Mouse (Mus musculus) neural tube, embryonic 14.5 days (tissue): ENCODE measurements at regions not wholly inside any gene's neighbourhood (a gene's known extent, or its start where the extent isn't known, plus 50 kb on each side); places are given as distances from the start of the nearest gene placed in this dataset.

ENCODE experiments used
- ATAC-seq: fragments of 200-750 bp; cut with Nextera tagmentation; 2 replicates; pipeline ENCODE4 v1.8.0; 2017; ENCODE audit warnings: low read depth, mild to moderate bottlenecking, moderate TSS enrichment, moderate library complexity
- H3K27ac ChIP-seq: fragments of 300-500 bp; sonication (generic); 2 replicates; pipeline ENCODE4 v1.5.1; 2014; ENCODE audit warnings: low read depth, mild to moderate bottlenecking, control low read depth, low read length, moderate library complexity, mixed read lengths
- H3K27me3 ChIP-seq: fragments of 300-500 bp; sonication (generic); 2 replicates; pipeline ENCODE4 v1.6.1; 2014; ENCODE audit warnings: low read length; ENCODE audit not compliant: control insufficient read depth, insufficient read depth
- H3K36me3 ChIP-seq: fragments of 300-500 bp; sonication (generic); 2 replicates; pipeline ENCODE4 v1.6.1; 2014; ENCODE audit warnings: low read length, mixed read lengths; ENCODE audit not compliant: control insufficient read depth, insufficient read depth
- H3K4me1 ChIP-seq: fragments of 300-500 bp; sonication (generic); 2 replicates; pipeline ENCODE4 v1.6.1; 2014; ENCODE audit warnings: low read length; ENCODE audit not compliant: control insufficient read depth, insufficient read depth
- H3K4me2 ChIP-seq: fragments of 300-500 bp; sonication (generic); 2 replicates; pipeline ENCODE4 v1.6.1; 2014; ENCODE audit warnings: mild to moderate bottlenecking, low read depth, low read length, control low read depth
- H3K4me3 ChIP-seq: fragments of 300-500 bp; sonication (generic); 2 replicates; pipeline ENCODE4 v1.5.1; 2014; ENCODE audit warnings: low read depth, low read length, control low read depth, mixed read lengths
- H3K9ac ChIP-seq: fragments of 300-500 bp; sonication (generic); replicated peaks from 2 replicates; pipeline ENCODE4 v1.6.1; 2014; ENCODE audit warnings: low read depth, mild to moderate bottlenecking, control low read depth, low read length, mixed read lengths
- H3K9me3 ChIP-seq: fragments of 300-500 bp; sonication (generic); 2 replicates; pipeline ENCODE4 v1.6.1; 2016; ENCODE audit warnings: low read length; ENCODE audit not compliant: control insufficient read depth
- WGBS: fragments of 180-500 bp; shearing (Covaris S2); extraction: QIAGEN DNeasy Blood & Tissue Kit; methylation state at CpG from one replicate; pipeline ENCODE4 v1.1.7; 2014; 5-methylcytosine and 5-hydroxymethylcytosine counted together

- H3K27me3 ChIP-seq = no peaks in the 10 kb centered on the region
These were observed 689.3 kb downstream of the Cypt12 start for GRCm38 (mm10) chr3:18637553-18637952.

GRCm38 (mm10) chr3:18640286-18640685 is 692.1 kb downstream of the Cypt12 start:
- H3K4me1 ChIP-seq = no peaks in the 10 kb centered on the region
- no peak overlapping the region for H3K4me3 ChIP-seq
- no peak overlapping the region for H3K9ac ChIP-seq
- H3K27ac ChIP-seq = no peak overlapping the region
- no peak for ATAC-seq
- WGBS = 75% methylated on average over 5 of the region's 5 CpGs
- no peaks in the 10 kb centered on the region for H3K36me3 ChIP-seq
- H3K27me3 ChIP-seq = no peaks in the 10 kb centered on the region
- H3K4me2 ChIP-seq = no peak overlapping the region
- no peaks in the 10 kb centered on the region for H3K9me3 ChIP-seq

More at GRCm38 (mm10) chr3:18637553-18637952, 689.3 kb downstream of the Cypt12 start:
- ATAC-seq = no peak
- H3K9ac ChIP-seq = no peak overlapping the region
- no peaks in the 10 kb centered on the region for H3K4me1 ChIP-seq
- no peak overlapping the region for H3K27ac ChIP-seq
- no peak overlapping the region for H3K4me2 ChIP-seq
- no peak overlapping the region for H3K4me3 ChIP-seq
- no peaks in the 10 kb centered on the region for H3K9me3 ChIP-seq
- no peaks in the 10 kb centered on the region for H3K36me3 ChIP-seq

GRCm38 (mm10) chr3:18641688-18642087 is 693.5 kb downstream of the Cypt12 start:
- WGBS = 91% methylated on average over 1 of the region's 1 CpGs
- no peak overlapping the region for H3K4me3 ChIP-seq
- no peak for ATAC-seq
- no peak overlapping the region for H3K27ac ChIP-seq
- H3K36me3 ChIP-seq = no peaks in the 10 kb centered on the region
- H3K27me3 ChIP-seq = no peaks in the 10 kb centered on the region
- H3K4me2 ChIP-seq = no peak overlapping the region
- H3K9me3 ChIP-seq = no peaks in the 10 kb centered on the region
- no peak overlapping the region for H3K9ac ChIP-seq
- H3K4me1 ChIP-seq = no peaks in the 10 kb centered on the region

GRCm38 (mm10) chr3:18643408-18644035 is 695.3 kb downstream of the Cypt12 start:
- no peaks in the 10 kb centered on the region for H3K4me1 ChIP-seq
- H3K4me2 ChIP-seq = no peak overlapping the region
- H3K27me3 ChIP-seq = no peaks in the 10 kb centered on the region
- ATAC-seq = no peak
- 79% methylated on average over 4 of the region's 4 CpGs for WGBS
- no peak overlapping the region for H3K4me3 ChIP-seq
- no peaks in the 10 kb centered on the region for H3K36me3 ChIP-seq
- no peaks in the 10 kb centered on the region for H3K9me3 ChIP-seq
- no peak overlapping the region for H3K9ac ChIP-seq
- H3K27ac ChIP-seq = no peak overlapping the region

GRCm38 (mm10) chr3:18645481-18645880 is 697.3 kb downstream of the Cypt12 start:
- H3K9ac ChIP-seq = no peak overlapping the region
- H3K36me3 ChIP-seq = no peaks in the 10 kb centered on the region
- H3K9me3 ChIP-seq = no peaks in the 10 kb centered on the region
- no peak overlapping the region for H3K4me2 ChIP-seq
- ATAC-seq = no peak
- H3K4me1 ChIP-seq = no peaks in the 10 kb centered on the region
- H3K27ac ChIP-seq = no peak overlapping the region
- no peaks in the 10 kb centered on the region for H3K27me3 ChIP-seq
- no peak overlapping the region for H3K4me3 ChIP-seq
- WGBS = 70% methylated on average over 7 of the region's 7 CpGs

GRCm38 (mm10) chr3:18645927-18646326 is 697.7 kb downstream of the Cypt12 start:
- WGBS = 82% methylated on average over 7 of the region's 7 CpGs
- Histone ChIP-seq H3K4me2 (no peak overlapping the region), H3K4me1 (no peaks in the 10 kb centered on the region), H3K36me3 (no peaks in the 10 kb centered on the region), H3K9me3 (no peaks in the 10 kb centered on the region), H3K27ac (no peak overlapping the region), H3K4me3 (no peak overlapping the region), H3K27me3 (no peaks in the 10 kb centered on the region), H3K9ac (no peak overlapping the region)
- ATAC-seq = no peak

GRCm38 (mm10) chr3:18653557-18653956 is 705.3 kb downstream of the Cypt12 start:
- no peak for ATAC-seq
- WGBS = 86% methylated on average over 1 of the region's 1 CpGs
- H3K27ac ChIP-seq = no peak overlapping the region

GRCm38 (mm10) chr3:18665738-18666137 is 717.5 kb downstream of the Cypt12 start:
- Histone ChIP-seq H3K27me3 (no peaks in the 10 kb centered on the region), H3K4me2 (no peak overlapping the region), H3K9ac (no peak overlapping the region), H3K9me3 (no peaks in the 10 kb centered on the region), H3K4me1 (no peaks in the 10 kb centered on the region), H3K36me3 (no peaks in the 10 kb centered on the region), H3K4me3 (no peak overlapping the region), H3K27ac (no peak overlapping the region)
- ATAC-seq = no peak
- 14% methylated on average over 2 of the region's 2 CpGs for WGBS

More at GRCm38 (mm10) chr3:18653557-18653956, 705.3 kb downstream of the Cypt12 start:
- H3K27me3 ChIP-seq = no peaks in the 10 kb centered on the region
- H3K9me3 ChIP-seq = no peaks in the 10 kb centered on the region
- H3K4me1 ChIP-seq = no peaks in the 10 kb centered on the region
- no peak overlapping the region for H3K9ac ChIP-seq
- no peak overlapping the region for H3K4me2 ChIP-seq
- no peaks in the 10 kb centered on the region for H3K36me3 ChIP-seq
- no peak overlapping the region for H3K4me3 ChIP-seq

- no peaks in the 10 kb centered on the region for H3K9me3 ChIP-seq
- no peaks in the 10 kb centered on the region for H3K4me1 ChIP-seq
- H3K4me3 ChIP-seq = no peak overlapping the region
- H3K9ac ChIP-seq = no peak overlapping the region
- no peak overlapping the region for H3K4me2 ChIP-seq
- no peaks in the 10 kb centered on the region for H3K27me3 ChIP-seq
- H3K27ac ChIP-seq = no peak overlapping the region
- no peak for ATAC-seq
- 95% methylated on average over 4 of the region's 4 CpGs for WGBS
- no peaks in the 10 kb centered on the region for H3K36me3 ChIP-seq
These were observed 719.5 kb downstream of the Cypt12 start for GRCm38 (mm10) chr3:18667726-18668125.
